Mouse (Mus musculus) left cerebral cortex, adult 2 months (tissue): ENCODE results near the gene Bloc1s5. TPM values are rescaled to one million over a fixed set of nuclear protein-coding genes. Genes with fewer than 3 reads are reported as not detected.
"Not testable (repeated sequence)": the region's sequence is repeated elsewhere in the genome, so short reads cannot be mapped to it uniquely, and the experiment has no call there.

Source experiments
- DNase-seq, 2 experiments: peaks; one replicate each; pipeline ENCODE4 v3.0.0; 2021 to 2022; ENCODE audit warnings: low spot score in 2 of 2, mixed read lengths in 1 of 2; ENCODE audit errors: extremely low spot score in 1 of 2
- H3K27ac ChIP-seq: fragments of 200-600 bp; 2 replicates; pipeline ENCODE4 v1.8.1; 2022
- H3K4me3 ChIP-seq: fragments of 200-600 bp; 2 replicates; pipeline ENCODE4 v1.8.1; 2022
- CTCF ChIP-seq: fragments of 200-600 bp; IDR thresholded peaks from 2 replicates; pipeline ENCODE4 v1.8.1; 2022; ENCODE audit warnings: antibody characterized with exemption, mild to moderate bottlenecking, moderate library complexity
- intact Hi-C: fragments of 180-260 bp; cut with DNase I; formaldehyde crosslinking; loops from one replicate; pipeline ENCODE4 v1.15.1; 2025
- total RNA-seq, 2 experiments: library from RNA; stranded (reverse); gene quantifications; 2 replicates each; pipeline ENCODE4 v1.2.3; 2021

Bloc1s5 gene
- total RNA-seq, 2 experiments from 2014 or later = 9.6 to 9.8 TPM

DNA sequence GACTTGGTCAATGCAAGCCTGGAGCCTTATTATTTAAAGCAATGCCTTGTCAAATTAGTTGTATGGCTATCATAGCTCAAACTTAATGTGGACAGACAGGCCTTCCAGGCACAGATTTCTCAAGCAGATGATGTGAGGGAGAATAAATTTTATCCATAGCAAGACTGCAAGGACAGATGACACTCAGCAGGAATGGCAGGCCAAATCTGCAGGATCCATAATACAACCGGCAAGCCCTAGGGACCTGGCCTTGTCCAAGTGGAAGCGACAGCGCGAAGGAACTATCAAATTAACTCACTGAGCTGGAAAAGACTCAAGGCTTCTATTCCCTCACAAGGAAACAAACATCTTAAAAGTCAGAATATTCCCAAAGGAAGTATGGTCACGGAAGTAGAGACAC lies 6.1 kb upstream of the Bloc1s5 start:
- DNase-seq = no peak
- TF ChIP-seq CTCF = no peak
- Histone ChIP-seq H3K27ac (no peak overlapping the region), H3K4me3 (no peak overlapping the region)
- intact Hi-C loops = no loop called here

- Histone ChIP-seq H3K27ac (no peak overlapping the region), H3K4me3 (no peak overlapping the region)
- intact Hi-C loops = no loop called here
- no peak for DNase-seq
- TF ChIP-seq CTCF = no peak
Observed at GRCm38 (mm10) chr13:38638694-38639093, 3.8 kb upstream of the Bloc1s5 start.

GRCm38 (mm10) chr13:38634256-38634799 lies 581 bp downstream of the Bloc1s5 start:
- DNase-seq = peak; percentile 67 to 75
- peak overlapping the region; percentile 71 for H3K4me3 ChIP-seq
- intact Hi-C loops = no loop called here
- peak overlapping the region; percentile 92 for H3K27ac ChIP-seq
- TF ChIP-seq CTCF = no peak

DNA sequence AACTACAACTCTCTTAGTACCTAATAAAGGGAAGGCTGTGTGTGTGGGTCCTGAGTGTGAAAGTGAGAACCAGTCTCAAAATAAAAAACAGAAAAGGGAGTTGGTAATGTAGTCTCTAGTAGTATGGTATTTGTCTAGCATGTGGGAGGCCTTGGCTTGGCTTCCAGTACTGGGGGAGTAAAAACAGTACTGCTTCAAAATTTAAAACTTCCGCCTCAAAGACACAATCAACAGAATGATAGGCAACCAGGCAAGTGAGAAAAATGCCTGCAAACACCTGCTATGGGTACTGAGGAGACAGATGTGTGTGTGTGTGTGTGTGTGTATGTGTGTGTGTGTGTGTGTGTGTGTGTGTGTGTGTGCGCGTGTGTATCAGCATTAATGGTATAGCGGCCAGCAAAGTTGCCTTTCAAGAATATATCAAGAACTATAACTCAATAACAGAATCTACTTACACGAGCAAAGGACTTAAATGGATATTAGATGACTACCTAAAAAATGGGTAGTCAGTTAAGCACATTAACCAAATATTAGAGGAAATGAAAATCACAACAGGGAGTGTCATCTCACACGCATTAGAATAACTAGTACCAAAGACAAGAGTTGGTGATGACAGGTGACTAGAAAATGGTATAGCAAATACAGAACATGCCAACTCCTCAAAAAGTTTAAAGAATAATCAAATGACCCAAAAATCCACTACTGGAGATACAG lies 1.5 kb downstream of the Bloc1s5 start:
- no peak for TF ChIP-seq CTCF
- no peak overlapping the region for H3K4me3 ChIP-seq
- no peak overlapping the region for H3K27ac ChIP-seq
- intact Hi-C loops = no loop called here
- peak in 1 of 2 experiments; percentile 20 for DNase-seq

DNA sequence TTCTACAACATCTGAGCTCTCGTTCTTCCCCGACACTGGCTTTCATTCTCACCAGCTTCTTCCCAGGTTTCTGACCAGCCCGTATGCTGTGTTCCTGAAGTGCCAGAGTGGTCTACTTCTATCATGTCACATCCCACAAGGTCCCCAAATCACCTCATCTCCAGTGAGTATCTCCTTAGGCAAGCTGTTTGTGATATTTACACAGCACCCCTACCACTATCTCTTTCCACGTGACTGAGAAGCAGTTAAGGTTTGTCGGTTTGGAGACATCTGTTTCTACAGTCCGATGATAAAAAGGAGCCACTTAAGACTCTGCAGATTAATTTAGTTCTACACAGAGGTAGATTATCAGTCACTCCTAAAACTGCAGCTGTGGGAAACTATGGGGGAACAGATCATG lies 2.4 kb downstream of the Bloc1s5 start:
- Histone ChIP-seq H3K4me3 (no peak overlapping the region), H3K27ac (no peak overlapping the region)
- no peak for DNase-seq
- intact Hi-C loops = no loop called here
- TF ChIP-seq CTCF = no peak

DNA sequence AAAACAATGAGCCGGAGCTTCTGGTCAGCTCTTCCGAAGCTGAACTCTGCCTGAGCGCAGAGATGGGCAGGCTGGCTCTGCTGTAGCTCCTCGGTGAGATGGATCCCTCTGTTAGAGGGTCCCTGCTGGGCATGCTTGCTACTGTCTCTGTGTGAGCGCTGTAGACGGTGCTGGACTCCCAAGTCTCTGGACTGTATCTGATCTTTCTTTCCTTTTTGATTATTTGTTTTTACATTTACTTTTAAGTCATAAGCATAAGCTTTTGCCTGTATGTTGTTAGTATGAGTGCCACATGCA lies 8.7 kb downstream of the Bloc1s5 start:
- no peak for TF ChIP-seq CTCF
- intact Hi-C loops = loop anchor here (10.0 kb wide), 1 partner anchor 561 kb away; no protein-coding TSS in a partner anchor
- no peak overlapping the region for H3K4me3 ChIP-seq
- DNase-seq = no peak
- H3K27ac ChIP-seq = no peak overlapping the region

DNA sequence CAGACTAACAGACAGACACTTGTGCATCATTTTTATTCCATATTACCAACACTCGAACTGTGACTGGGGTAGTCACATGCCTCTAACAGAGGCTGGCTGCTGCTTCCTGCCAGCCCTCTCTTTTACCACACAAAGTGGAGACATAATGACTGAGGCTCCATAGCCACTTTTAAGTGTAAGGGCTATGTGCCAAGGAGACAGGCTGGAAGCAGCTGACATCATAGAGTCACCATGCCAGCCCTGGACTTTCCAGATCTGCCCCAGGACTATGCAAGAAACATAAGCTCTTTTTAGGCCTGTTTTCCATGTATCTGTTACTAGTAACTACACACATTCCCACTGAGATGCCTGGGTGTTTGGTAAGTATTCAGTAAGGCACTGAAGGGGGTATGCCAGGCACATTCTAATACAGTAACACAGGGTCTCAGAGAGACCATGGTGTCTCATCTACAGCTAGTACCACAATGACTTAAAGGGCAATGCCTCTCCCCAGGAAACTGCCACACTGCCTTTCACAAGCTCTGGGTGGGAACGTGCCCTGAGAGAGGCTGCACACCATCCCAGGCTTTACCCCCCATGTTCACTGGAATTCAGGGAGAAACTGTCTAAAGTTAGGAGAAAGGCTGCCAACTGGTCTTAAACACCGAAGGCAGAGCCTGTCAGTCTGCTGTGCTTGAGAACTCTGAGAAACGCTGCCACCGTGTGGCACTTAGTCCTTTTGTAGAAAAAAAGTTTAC lies 9.2 kb downstream of the Bloc1s5 start:
- peak; percentile 48 for TF ChIP-seq CTCF
- Histone ChIP-seq H3K27ac (no peak overlapping the region), H3K4me3 (no peak overlapping the region)
- no peak for DNase-seq
- intact Hi-C loops = loop anchor here (10.0 kb wide), 1 partner anchor 561 kb away; no protein-coding TSS in a partner anchor

GRCm38 (mm10) chr13:38624292-38624902 lies 10.5 kb downstream of the Bloc1s5 start:
- no peak for TF ChIP-seq CTCF
- intact Hi-C loops = loop anchor here (10.0 kb wide), 1 partner anchor 560 kb away; no protein-coding TSS in a partner anchor

DNA sequence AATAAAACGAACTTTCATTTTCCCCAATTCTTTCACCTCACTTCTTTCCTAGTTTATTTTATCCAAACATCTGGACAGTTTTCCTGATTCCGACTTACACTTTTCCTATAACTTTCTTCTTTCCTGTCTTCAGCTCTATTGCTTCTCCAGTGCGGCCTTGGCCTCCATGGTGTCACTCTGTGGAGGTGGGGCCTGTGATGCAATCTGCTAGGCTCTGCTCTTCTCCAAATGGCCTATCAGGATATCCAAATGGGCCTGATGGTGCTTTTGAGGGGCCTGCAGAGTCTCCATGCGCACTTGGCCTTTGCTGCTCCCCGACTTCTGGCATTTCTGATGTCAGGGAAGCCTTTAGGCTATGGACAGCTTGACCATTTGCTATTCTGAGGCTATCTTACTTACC lies 11.6 kb downstream of the Bloc1s5 start:
- intact Hi-C loops = loop anchor here (10.0 kb wide), 1 partner anchor 558 kb away; no protein-coding TSS in a partner anchor
- DNase-seq = no peak
- TF ChIP-seq CTCF = no peak
- Histone ChIP-seq H3K27ac (no peak overlapping the region), H3K4me3 (no peak overlapping the region)

More at GRCm38 (mm10) chr13:38624292-38624902, 10.5 kb downstream of the Bloc1s5 start:
- Histone ChIP-seq H3K27ac (no peak overlapping the region), H3K4me3 (no peak overlapping the region)
- no peak for DNase-seq

- H3K4me3 ChIP-seq, H3K27ac ChIP-seq, DNase-seq, intact Hi-C loops: not testable (repeated sequence)
Observed at GRCm38 (mm10) chr13:38618001-38618630, 16.8 kb downstream of the Bloc1s5 start.

DNA sequence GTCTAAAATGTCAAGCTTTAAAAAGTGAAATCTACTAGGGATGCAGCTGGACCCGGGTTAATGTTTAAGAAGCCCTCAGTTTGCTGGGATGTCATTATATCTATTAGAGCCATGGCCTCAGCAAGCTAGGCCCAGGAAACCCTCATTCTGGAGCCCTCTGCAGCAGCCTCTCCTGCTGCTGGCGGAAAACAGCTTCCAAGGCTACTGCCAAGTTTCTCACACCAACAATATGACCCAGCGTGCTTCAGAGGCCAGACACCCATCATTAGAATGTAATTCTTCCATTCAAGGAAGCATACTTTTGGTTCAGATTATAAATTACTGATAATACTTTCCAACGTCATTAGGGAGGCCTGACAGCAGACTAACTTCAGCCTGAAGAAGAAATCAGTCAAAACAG lies 18.0 kb downstream of the Bloc1s5 start:
- Histone ChIP-seq H3K4me3 (no peak overlapping the region), H3K27ac (no peak overlapping the region)
- DNase-seq = no peak
- no peak for TF ChIP-seq CTCF
- intact Hi-C loops = no loop called here
